Mouse (Mus musculus) ES-E14 (cell line): ENCODE measurements at regions not wholly inside any gene's neighbourhood (a gene's known extent, or its start where the extent isn't known, plus 50 kb on each side); places are given as distances from the start of the nearest gene placed in this dataset.
"Not testable (repeated sequence)": the region's sequence is repeated elsewhere in the genome, so short reads cannot be mapped to it uniquely, and the experiment has no call there.

Experiments
- DNase-seq: peaks from one replicate; pipeline ENCODE4 v3.0.0-alpha.2; 2013; ENCODE audit warnings: low read depth, low spot score
- H3K27ac ChIP-seq: 2 replicates; pipeline ENCODE4 v1.5.1; 2012; ENCODE audit warnings: low read depth, mild to moderate bottlenecking, low read length, moderate library complexity, mixed read lengths; ENCODE audit not compliant: poor library complexity, insufficient read depth, severe bottlenecking
- H3K36me3 ChIP-seq: 2 replicates; pipeline ENCODE4 v1.6.1; 2012; ENCODE audit warnings: mild to moderate bottlenecking, low read length, moderate library complexity, mixed read lengths; ENCODE audit not compliant: control insufficient read depth, poor library complexity, insufficient read depth, severe bottlenecking
- H3K4me1 ChIP-seq, 2 experiments: fragments of 150-350 bp in 1 of 2; sonication (generic) in 1 of 2; 2 replicates each; pipeline ENCODE4 v1.6.1; 2012; ENCODE audit warnings: low read length in 2 of 2, mild to moderate bottlenecking in 1 of 2, mixed read lengths in 1 of 2; ENCODE audit not compliant: control insufficient read depth in 2 of 2, insufficient read depth in 2 of 2, poor library complexity in 1 of 2
- H3K4me3 ChIP-seq, 2 experiments: fragments of 150-350 bp in 1 of 2; sonication (generic) in 1 of 2; 2 replicates each; pipeline ENCODE4 v1.5.1; 2012; ENCODE audit warnings: low read length in 2 of 2, low read depth in 1 of 2, mild to moderate bottlenecking in 1 of 2, mixed read lengths in 1 of 2; ENCODE audit not compliant: insufficient read depth in 1 of 2, poor library complexity in 1 of 2, severe bottlenecking in 1 of 2
- H3K9ac ChIP-seq: 2 replicates; pipeline ENCODE4 v1.6.1; 2012; ENCODE audit warnings: low read depth, mild to moderate bottlenecking, low read length, mixed read lengths; ENCODE audit not compliant: poor library complexity, insufficient read depth, severe bottlenecking
- H3K9me3 ChIP-seq: fragments of 150-350 bp; sonication (generic); 2 replicates; pipeline ENCODE4 v1.6.1; 2012; ENCODE audit warnings: low read depth, mild to moderate bottlenecking, low read length; ENCODE audit not compliant: control insufficient read depth, insufficient read depth
- CHD2 ChIP-seq: IDR thresholded peaks from 2 replicates; pipeline ENCODE4 v1.6.1; 2014; ENCODE audit warnings: mild to moderate bottlenecking, low read depth, low read length, inconsistent platforms
- HCFC1 ChIP-seq: IDR thresholded peaks from 2 replicates; pipeline ENCODE4 v1.6.1; 2012; ENCODE audit warnings: low read length, inconsistent platforms, borderline replicate concordance; ENCODE audit not compliant: insufficient read depth
- MAFK ChIP-seq: IDR thresholded peaks from 2 replicates; pipeline ENCODE4 v1.6.1; 2014; ENCODE audit warnings: mild to moderate bottlenecking, low read depth, low read length, inconsistent platforms; ENCODE audit not compliant: insufficient read depth
- ZC3H11A ChIP-seq: IDR thresholded peaks from 2 replicates; pipeline ENCODE4 v1.6.1; 2012; ENCODE audit warnings: low read depth, mild to moderate bottlenecking, inconsistent platforms, low read length, borderline replicate concordance
- ZNF384 ChIP-seq: IDR thresholded peaks from 2 replicates; pipeline ENCODE4 v1.6.1; 2012; ENCODE audit warnings: low read depth, low read length, inconsistent platforms
- in situ Hi-C, 2 experiments: fragments of 600-800 bp; cut with MboI; formaldehyde crosslinking; loops; one replicate each; pipeline ENCODE4 v1.15.1; 2025; ENCODE audit warnings: low sequenced_read_pairs in 2 of 2, inconsistent platforms in 1 of 2; ENCODE audit not compliant: unreplicated experiment in 2 of 2

DNA sequence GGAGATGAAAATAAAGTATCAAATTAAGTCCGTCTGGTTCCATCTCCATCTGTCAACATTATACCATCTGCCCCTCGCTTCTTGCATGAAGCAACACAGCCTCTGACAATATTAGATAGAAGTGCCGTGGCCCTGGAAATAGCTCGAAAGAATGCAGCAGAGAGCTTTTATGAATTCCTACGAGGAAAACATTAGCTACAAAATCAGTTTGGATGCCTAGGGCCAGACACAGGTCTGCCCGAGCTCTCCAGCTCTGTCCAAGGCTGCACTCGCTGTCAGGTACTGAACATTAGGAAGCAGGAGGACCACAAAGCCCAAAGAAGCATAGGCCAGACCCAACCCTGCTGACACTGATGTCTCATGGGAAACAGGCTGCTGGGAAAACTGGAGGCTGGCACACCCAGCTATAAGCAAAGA, 192.3 kb downstream of the Tcp10c start:
- in situ Hi-C loops, result no loop called here
- Histone ChIP-seq H3K36me3 (no peaks in the 10 kb centered on the region), H3K27ac (no peak overlapping the region), H3K9me3 (peaks cover 20% of the 10 kb centered on the region), H3K4me1 (no peaks in the 10 kb centered on the region), H3K4me3 (no peak overlapping the region), H3K9ac (no peak overlapping the region)
- no peak for TF ChIP-seq ZNF384
- TF ChIP-seq CHD2, result no peak
- TF ChIP-seq HCFC1, result no peak
- no peak for TF ChIP-seq MAFK
- DNase-seq, result no peak

GRCm38 (mm10) chr17:13547657-13548360, 193.4 kb downstream of the Tcp10c start:
- Histone ChIP-seq H3K4me3 (no peak overlapping the region), H3K4me1 (no peaks in the 10 kb centered on the region), H3K36me3 (no peaks in the 10 kb centered on the region), H3K27ac (no peak overlapping the region), H3K9ac (no peak overlapping the region), H3K9me3 (peaks cover 23% of the 10 kb centered on the region)
- TF ChIP-seq CHD2, result no peak
- TF ChIP-seq HCFC1, result no peak
- TF ChIP-seq ZNF384, result no peak
- TF ChIP-seq ZC3H11A, result no peak
- TF ChIP-seq MAFK, result no peak
- DNase-seq, result no peak
- in situ Hi-C loops, result no loop called here

GRCm38 (mm10) chr17:13549975-13550895, 195.9 kb downstream of the Tcp10c start:
- Histone ChIP-seq H3K27ac (no peak overlapping the region), H3K4me3 (no peak overlapping the region), H3K9ac (no peak overlapping the region), H3K36me3 (no peaks in the 10 kb centered on the region), H3K9me3 (peaks cover 20% of the 10 kb centered on the region), H3K4me1 (no peaks in the 10 kb centered on the region)
- no peak for TF ChIP-seq ZNF384
- TF ChIP-seq CHD2, result no peak
- no peak for TF ChIP-seq MAFK
- no peak for TF ChIP-seq HCFC1
- TF ChIP-seq ZC3H11A, result no peak
- DNase-seq, result no peak
- in situ Hi-C loops, result no loop called here

- H3K9ac ChIP-seq, H3K36me3 ChIP-seq, in situ Hi-C loops, H3K4me1 ChIP-seq, H3K4me3 ChIP-seq, DNase-seq, H3K27ac ChIP-seq: not testable (repeated sequence)
- peaks cover 20% of the 10 kb centered on the region for H3K9me3 ChIP-seq
These were observed 196.5 kb downstream of the Tcp10c start for GRCm38 (mm10) chr17:13550896-13551267.

DNA sequence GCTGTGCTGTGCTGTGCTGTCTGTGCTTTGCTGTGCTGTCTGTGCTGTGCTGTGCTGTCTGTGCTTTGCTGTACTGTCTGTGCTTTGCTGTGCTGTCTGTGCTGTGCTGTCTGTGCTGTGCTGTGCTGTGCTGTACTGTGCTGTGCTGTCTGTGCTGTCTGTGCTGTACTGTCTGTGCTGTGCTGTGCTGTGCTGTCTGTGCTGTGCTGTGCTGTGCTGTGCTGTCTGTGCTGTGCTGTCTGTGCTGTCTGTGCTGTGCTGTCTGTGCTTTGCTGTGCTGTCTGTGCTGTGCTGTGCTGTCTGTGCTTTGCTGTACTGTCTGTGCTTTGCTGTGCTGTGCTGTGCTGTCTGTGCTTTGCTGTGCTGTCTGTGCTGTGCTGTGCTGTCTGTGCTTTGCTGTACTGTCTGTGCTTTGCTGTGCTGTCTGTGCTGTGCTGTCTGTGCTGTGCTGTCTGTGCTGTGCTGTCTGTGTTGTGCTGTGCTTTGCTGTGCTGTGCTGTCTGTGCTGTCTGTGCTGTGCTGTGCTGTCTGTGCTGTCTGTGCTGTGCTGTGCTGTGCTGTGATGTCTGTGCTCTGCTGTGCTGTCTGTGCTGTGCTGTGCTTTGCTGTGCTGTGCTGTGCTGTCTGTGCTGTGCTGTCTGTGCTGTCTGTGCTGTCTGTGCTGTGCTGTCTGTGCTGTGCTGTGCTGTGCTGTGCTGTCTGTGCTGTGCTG, 197.5 kb downstream of the Tcp10c start:
- H3K4me3 ChIP-seq, H3K36me3 ChIP-seq, H3K27ac ChIP-seq, in situ Hi-C loops, DNase-seq, H3K9ac ChIP-seq, H3K4me1 ChIP-seq: not testable (repeated sequence)
- peaks cover 20% of the 10 kb centered on the region for H3K9me3 ChIP-seq

GRCm38 (mm10) chr17:13552840-13553239, 198.5 kb downstream of the Tcp10c start:
- H3K9ac ChIP-seq, H3K36me3 ChIP-seq, H3K4me3 ChIP-seq, H3K4me1 ChIP-seq, in situ Hi-C loops, H3K27ac ChIP-seq, DNase-seq: not testable (repeated sequence)
- H3K9me3 ChIP-seq, result peaks cover 20% of the 10 kb centered on the region
